Mouse (Mus musculus): ENCODE results near the gene Nadsyn1. TPM values are rescaled to one million over a fixed set of nuclear protein-coding genes. Genes with fewer than 3 reads are reported as not detected.

Gene Nadsyn1
- total and polyA plus RNA-seq, 3 experiments, result 7.4 to 10.0 TPM; not detected in 1

- Histone ChIP-seq H3K79me2 (ENCODE audit: control insufficient read depth, insufficient read depth, low read length, poor library complexity) (no peaks in the 10 kb centered on the region), H3K9ac (ENCODE audit: control insufficient read depth, low read depth, low read length, poor library complexity, severe bottlenecking) (no peak overlapping the region), H3K9me3 (replicated peaks; ENCODE audit: insufficient read depth, low read length) (no peaks in the 10 kb centered on the region), H3K4me1 (ENCODE audit: control insufficient read depth in 1 of 2, insufficient read depth in 2 of 2, low read length in 2 of 2) (no peaks in the 10 kb centered on the region), H3K27me3 (ENCODE audit: control insufficient read depth in 1 of 2, insufficient read depth in 2 of 2, low read length in 2 of 2) (no peaks in the 10 kb centered on the region; a peak in 1 of 4 replicates), H3K4me3 (ENCODE audit: control insufficient read depth in 1 of 2, insufficient read depth in 1 of 2, low read depth in 2 of 2, low read length in 2 of 2) (no peak overlapping the region), H3K36me3 (ENCODE audit: control insufficient read depth in 1 of 2, insufficient read depth in 2 of 2, low read length in 2 of 2) (no peaks in the 10 kb centered on the region), H3K27ac (ENCODE audit: control insufficient read depth, low read depth, low read length) (no peak overlapping the region)
- no peak for DNase-seq (ENCODE audit: low read depth, low spot score)
- TF ChIP-seq HCFC1 (IDR thresholded peaks at IDR 0.05; ENCODE audit: low read depth, low read length) (no peak), MAFK (IDR thresholded peaks at IDR 0.05; ENCODE audit: borderline replicate concordance, low read depth, low read length) (no peak)
Measured at GRCm38 (mm10) chr7:143768267-143768666, 54.4 kb downstream of the Nadsyn1 start.

- no peak within 1 kb of the TSS for H3K9ac ChIP-seq (ENCODE audit: control insufficient read depth, low read depth, low read length, poor library complexity, severe bottlenecking)
- H3K79me2 ChIP-seq (ENCODE audit: control insufficient read depth, insufficient read depth, low read length, poor library complexity), result no peaks in the 10 kb centered on the region
- H3K9me3 ChIP-seq (replicated peaks; ENCODE audit: insufficient read depth, low read length), result no peaks in the 10 kb centered on the region
- no peaks in the 10 kb centered on the region for H3K36me3 ChIP-seq (ENCODE audit: control insufficient read depth in 1 of 2, insufficient read depth in 2 of 2, low read length in 2 of 2)
- H3K4me1 ChIP-seq (ENCODE audit: control insufficient read depth in 1 of 2, insufficient read depth in 2 of 2, low read length in 2 of 2), result no peaks in the 10 kb centered on the region
- TF ChIP-seq CTCF (IDR thresholded peaks at IDR 0.05 in 2 of 3, conservative IDR thresholded peaks at IDR 0.05 in 1 of 3; ENCODE audit: control insufficient read depth in 1 of 3, insufficient read depth in 1 of 3, low read depth in 2 of 3, low read length in 3 of 3, poor library complexity in 1 of 3, severe bottlenecking in 1 of 3) (no peak), TBP (IDR thresholded peaks at IDR 0.05; ENCODE audit: low read depth, low read length) (no peak), CHD2 (IDR thresholded peaks at IDR 0.05; ENCODE audit: low read length) (no peak), MAFK (IDR thresholded peaks at IDR 0.05; ENCODE audit: borderline replicate concordance, low read depth, low read length) (no peak), KAT2A (conservative IDR thresholded peaks at IDR 0.05; ENCODE audit: low read depth, low read length) (no peak), USF1 (IDR thresholded peaks at IDR 0.05; ENCODE audit: low read depth, low read length) (no peak), CHD1 (IDR thresholded peaks at IDR 0.05; ENCODE audit: low read depth, low read length) (no peak), POLR2AphosphoS2 (IDR thresholded peaks at IDR 0.05; ENCODE audit: low read length) (no peak), MAZ (IDR thresholded peaks at IDR 0.05; ENCODE audit: low read depth, low read length) (no peak), BHLHE40 (IDR thresholded peaks at IDR 0.05; ENCODE audit: borderline replicate concordance, low read depth, low read length) (no peak), POLR2A (IDR thresholded peaks at IDR 0.05; ENCODE audit: control insufficient read depth in 1 of 2, insufficient read depth in 1 of 2, low read depth in 1 of 2, low read length in 2 of 2, poor library complexity in 1 of 2) (no peak), JUND (IDR thresholded peaks at IDR 0.05; ENCODE audit: low read depth, low read length) (no peak), UBTF (IDR thresholded peaks at IDR 0.05; ENCODE audit: borderline replicate concordance, insufficient read depth, low read depth, low read length) (no peak), TCF12 (IDR thresholded peaks at IDR 0.05; ENCODE audit: low read depth, low read length) (no peak), ELF1 (IDR thresholded peaks at IDR 0.05; ENCODE audit: low read depth, low read length) (no peak), NELFE (IDR thresholded peaks at IDR 0.05; ENCODE audit: low read depth, low read length) (no peak), HCFC1 (IDR thresholded peaks at IDR 0.05; ENCODE audit: low read depth, low read length) (no peak), USF2 (IDR thresholded peaks at IDR 0.05; ENCODE audit: borderline replicate concordance in 1 of 2, insufficient read depth in 1 of 2, low read depth in 1 of 2, low read length in 2 of 2) (no peak), ZC3H11A (IDR thresholded peaks at IDR 0.05; ENCODE audit: low read depth, low read length) (no peak), RAD21 (IDR thresholded peaks at IDR 0.05; ENCODE audit: low read depth, low read length) (no peak)
- no peak for DNase-seq (ENCODE audit: low read depth, low spot score)
- no peaks in the 10 kb centered on the region; a peak in 1 of 4 replicates for H3K27me3 ChIP-seq (ENCODE audit: control insufficient read depth in 1 of 2, insufficient read depth in 2 of 2, low read length in 2 of 2)
- no peak within 1 kb of the TSS for H3K4me3 ChIP-seq (ENCODE audit: control insufficient read depth in 1 of 2, insufficient read depth in 1 of 2, low read depth in 2 of 2, low read length in 2 of 2)
- no peak within 1 kb of the TSS for H3K27ac ChIP-seq (ENCODE audit: control insufficient read depth, low read depth, low read length)
Measured at GRCm38 (mm10) chr7:143766893-143767292, 55.8 kb downstream of the Nadsyn1 start, which contains the start of gene Mrgprg. Mrgprg (minus strand) TSS chr7:143766993.

Measured in MEL (cell line).